Mouse (Mus musculus) ES-E14 (cell line): ENCODE data around the gene Grxcr1.

ENCODE experiments used
- HCFC1 ChIP-seq: IDR thresholded peaks from 2 replicates; pipeline ENCODE4 v1.6.1; 2012; ENCODE audit warnings: low read length, inconsistent platforms, borderline replicate concordance; ENCODE audit not compliant: insufficient read depth
- ZNF384 ChIP-seq: IDR thresholded peaks from 2 replicates; pipeline ENCODE4 v1.6.1; 2012; ENCODE audit warnings: low read depth, low read length, inconsistent platforms

DNA sequence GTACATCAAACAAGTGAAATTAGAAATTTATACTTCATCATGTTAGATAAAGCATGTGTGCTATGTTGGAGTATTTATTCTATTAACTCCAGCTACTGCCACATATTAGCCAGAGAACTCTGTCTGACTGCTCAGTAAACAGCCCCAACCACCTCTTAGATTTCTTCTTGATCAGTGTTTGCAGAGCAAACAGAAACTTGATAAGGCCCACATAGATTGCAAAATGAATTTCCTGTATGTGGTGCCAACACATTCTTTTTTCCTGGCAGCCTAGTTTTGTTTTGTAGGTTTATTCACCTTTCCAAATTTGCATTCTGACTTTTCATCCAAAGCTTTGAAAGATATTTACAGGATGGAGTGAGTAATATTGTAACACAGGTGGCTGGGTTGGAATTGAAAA, 41.2 kb upstream of the Grxcr1 start:
- TF ChIP-seq HCFC1 (no peak), ZNF384 (no peak)
